Mouse (Mus musculus) CH12.LX (cell line): Measurements from ENCODE around the gene Entpd1.

Experiments
- CTCF ChIP-seq, 2 experiments: IDR thresholded peaks in 1 of 2; conservative IDR thresholded peaks in 1 of 2; 2 replicates each; pipeline ENCODE4 v1.5.1; 2011 to 2012; ENCODE audit warnings: low read depth in 2 of 2, low read length in 2 of 2, improper control_type of control experiment in 1 of 2, inconsistent platforms in 1 of 2, mild to moderate bottlenecking in 1 of 2, moderate library complexity in 1 of 2
- EP300 ChIP-seq: IDR thresholded peaks from 2 replicates; pipeline ENCODE4 v1.6.1; 2011; ENCODE audit warnings: low read length, improper control_type of control experiment
- HCFC1 ChIP-seq: IDR thresholded peaks from 2 replicates; pipeline ENCODE4 v1.6.1; 2012; ENCODE audit warnings: low read depth, mild to moderate bottlenecking, inconsistent platforms, low read length, improper control_type of control experiment
- MAFK ChIP-seq: IDR thresholded peaks from 2 replicates; pipeline ENCODE4 v1.6.1; 2011; ENCODE audit warnings: low read length, improper control_type of control experiment; ENCODE audit not compliant: insufficient replicate concordance
- MAX ChIP-seq: IDR thresholded peaks from 2 replicates; pipeline ENCODE4 v1.6.1; 2011; ENCODE audit warnings: low read length, improper control_type of control experiment
- MAZ ChIP-seq: IDR thresholded peaks from 2 replicates; pipeline ENCODE4 v1.6.1; 2012; ENCODE audit warnings: low read depth, mild to moderate bottlenecking, inconsistent platforms, low read length, improper control_type of control experiment, moderate library complexity
- MXI1 ChIP-seq: IDR thresholded peaks from 2 replicates; pipeline ENCODE4 v1.6.1; 2011; ENCODE audit warnings: mild to moderate bottlenecking, low read depth, low read length, improper control_type of control experiment
- POLR2A ChIP-seq: IDR thresholded peaks from 2 replicates; pipeline ENCODE4 v1.6.1; 2011; ENCODE audit warnings: low read depth, mild to moderate bottlenecking, improper control_type of control experiment, low read length
- POLR2AphosphoS2 ChIP-seq: IDR thresholded peaks from 2 replicates; pipeline ENCODE4 v1.6.1; 2011; ENCODE audit warnings: low read depth, low read length, improper control_type of control experiment
- TCF12 ChIP-seq: IDR thresholded peaks from 2 replicates; pipeline ENCODE4 v1.6.1; 2014; ENCODE audit warnings: low read depth, mild to moderate bottlenecking, inconsistent platforms, low read length, improper control_type of control experiment
- USF2 ChIP-seq: conservative IDR thresholded peaks from 2 replicates; pipeline ENCODE4 v1.6.1; 2011; ENCODE audit warnings: low read depth, low read length, improper control_type of control experiment
- ZMIZ1 ChIP-seq: IDR thresholded peaks from 2 replicates; pipeline ENCODE4 v1.6.1; 2012; ENCODE audit warnings: low read depth, mild to moderate bottlenecking, inconsistent platforms, low read length, improper control_type of control experiment

DNA sequence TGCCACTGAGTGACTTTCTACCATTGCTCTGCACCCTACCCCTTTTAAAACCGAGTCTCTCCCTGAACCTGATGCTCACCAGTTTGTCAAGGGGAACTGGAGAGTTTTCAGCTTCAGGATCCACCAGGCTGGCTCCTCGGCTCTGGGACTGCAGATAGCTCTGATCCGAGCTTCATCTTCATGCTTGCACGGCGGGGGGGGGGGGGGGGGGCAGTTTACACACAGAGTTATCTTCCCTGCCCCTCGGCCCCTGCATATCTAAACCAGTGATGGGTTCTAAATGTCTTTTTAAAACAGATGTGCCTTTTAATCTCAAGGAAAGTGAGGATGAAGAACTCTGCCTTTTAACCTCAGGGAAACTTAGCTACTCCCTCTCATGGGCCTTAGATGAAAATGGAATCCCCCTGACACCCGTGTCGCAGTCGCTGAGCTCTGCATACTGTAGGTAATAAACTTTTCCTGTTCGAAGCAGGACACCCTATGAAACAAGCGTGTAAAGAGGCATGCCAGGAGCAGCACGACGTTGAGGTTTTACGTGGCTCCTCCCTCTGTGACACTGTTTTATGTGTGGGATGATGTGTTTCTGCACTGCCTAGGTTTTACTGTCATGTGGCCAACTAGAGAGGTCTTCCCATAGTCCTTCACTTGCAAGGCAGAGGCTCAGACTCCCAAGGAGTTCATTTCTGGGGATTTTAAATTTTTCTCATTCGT lies 176.0 kb downstream of the Entpd1 start:
- TF ChIP-seq POLR2A = no peak
- no peak for TF ChIP-seq HCFC1
- no peak for TF ChIP-seq MXI1
- no peak for TF ChIP-seq CTCF (conservative IDR thresholded peaks at IDR 0.05 in 1 of 2, IDR thresholded peaks at IDR 0.05 in 1 of 2; ENCODE audit: low read depth in 2 of 2, low read length in 2 of 2)
- TF ChIP-seq POLR2AphosphoS2 = no peak
- TF ChIP-seq EP300 = no peak
- TF ChIP-seq MAX = no peak
- no peak for TF ChIP-seq TCF12
- no peak for TF ChIP-seq MAFK
- no peak for TF ChIP-seq USF2
- TF ChIP-seq MAZ = no peak
- no peak for TF ChIP-seq ZMIZ1
